Mouse (Mus musculus): ENCODE results near the gene 2900026A02Rik. TPM values are rescaled to one million over a fixed set of nuclear protein-coding genes. Genes with fewer than 3 reads are reported as not detected.

2900026A02Rik gene
- total and polyA plus RNA-seq, 3 experiments = not detected

DNA sequence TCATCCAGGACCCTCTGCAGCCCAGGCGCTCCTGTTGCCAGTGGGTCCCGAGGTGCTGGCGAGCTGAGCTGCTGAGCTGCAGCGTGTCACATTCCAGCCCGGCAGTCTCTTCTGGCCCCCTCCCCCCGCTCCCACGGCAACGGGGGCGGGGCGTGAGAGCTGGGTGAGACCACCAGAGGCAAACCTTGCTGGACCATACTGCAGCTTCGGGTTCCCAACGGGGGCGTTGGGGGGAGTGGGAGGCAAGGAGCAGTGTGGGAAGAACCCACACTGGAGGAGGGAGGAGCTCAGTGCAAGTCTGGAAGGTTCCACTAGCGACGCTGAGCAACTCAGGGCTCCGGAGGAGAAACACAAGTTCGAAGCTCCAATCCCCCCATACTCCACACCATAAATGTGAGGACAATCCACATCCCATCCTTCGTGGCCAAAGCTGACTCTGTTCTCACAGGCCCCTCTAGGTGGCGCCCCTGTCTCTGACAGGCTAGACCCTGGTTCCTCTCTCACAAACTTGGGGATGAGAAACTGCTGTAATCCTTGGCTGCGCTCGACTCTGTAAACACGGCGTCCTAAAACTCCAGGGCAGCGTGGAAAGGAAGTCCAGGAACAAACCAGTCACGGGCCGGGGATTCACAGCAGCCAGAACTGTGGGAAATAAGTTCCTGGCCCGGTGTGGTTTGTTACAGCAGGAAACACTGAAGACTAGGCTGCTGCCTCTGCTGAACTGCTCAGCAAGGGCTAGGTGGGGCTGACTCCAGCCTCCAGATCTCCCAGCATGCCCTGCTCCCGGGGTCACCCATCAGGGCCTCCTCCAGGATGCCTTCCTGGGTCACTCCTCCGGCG lies 41.0 kb downstream of the 2900026A02Rik start:
- TF ChIP-seq CTCF (IDR thresholded peaks at IDR 0.05 in 2 of 3, conservative IDR thresholded peaks at IDR 0.05 in 1 of 3; ENCODE audit: control insufficient read depth in 1 of 3, insufficient read depth in 1 of 3, low read depth in 2 of 3, low read length in 3 of 3, poor library complexity in 1 of 3, severe bottlenecking in 1 of 3) (peak in 2 of 3 experiments; percentile 11 to 17; a peak in 1 of 6 replicates), ELF1 (IDR thresholded peaks at IDR 0.05; ENCODE audit: low read depth, low read length) (no peak), NELFE (IDR thresholded peaks at IDR 0.05; ENCODE audit: low read depth, low read length) (no peak)
- H3K4me3 ChIP-seq (ENCODE audit: control insufficient read depth in 1 of 2, insufficient read depth in 1 of 2, low read depth in 2 of 2, low read length in 2 of 2) = no peak overlapping the region
- no peak for DNase-seq (ENCODE audit: low read depth, low spot score)
- H3K79me2 ChIP-seq (ENCODE audit: control insufficient read depth, insufficient read depth, low read length, poor library complexity) = no peaks in the 10 kb centered on the region
- H3K27me3 ChIP-seq (ENCODE audit: control insufficient read depth in 1 of 2, insufficient read depth in 2 of 2, low read length in 2 of 2) = no peaks in the 10 kb centered on the region
- H3K36me3 ChIP-seq (ENCODE audit: control insufficient read depth in 1 of 2, insufficient read depth in 2 of 2, low read length in 2 of 2) = no peaks in the 10 kb centered on the region
- H3K27ac ChIP-seq (ENCODE audit: control insufficient read depth, low read depth, low read length) = no peak overlapping the region
- H3K9me3 ChIP-seq (replicated peaks; ENCODE audit: insufficient read depth, low read length) = no peaks in the 10 kb centered on the region
- H3K9ac ChIP-seq (ENCODE audit: control insufficient read depth, low read depth, low read length, poor library complexity, severe bottlenecking) = no peak overlapping the region
- H3K4me1 ChIP-seq (ENCODE audit: control insufficient read depth in 1 of 2, insufficient read depth in 2 of 2, low read length in 2 of 2) = no peaks in the 10 kb centered on the region

GRCm38 (mm10) chr5:113179451-113179842 lies 41.6 kb downstream of the 2900026A02Rik start:
- no peaks in the 10 kb centered on the region for H3K27me3 ChIP-seq (ENCODE audit: control insufficient read depth in 1 of 2, insufficient read depth in 2 of 2, low read length in 2 of 2)
- TF ChIP-seq RAD21 (IDR thresholded peaks at IDR 0.05; ENCODE audit: low read depth, low read length) (no peak), MYC (IDR thresholded peaks at IDR 0.05; ENCODE audit: low read depth, low read length) (no peak), POLR2AphosphoS2 (IDR thresholded peaks at IDR 0.05; ENCODE audit: low read length) (no peak), MAX (IDR thresholded peaks at IDR 0.05; ENCODE audit: low read length) (no peak), ETS1 (IDR thresholded peaks at IDR 0.05; ENCODE audit: low read depth, low read length) (no peak), KAT2A (conservative IDR thresholded peaks at IDR 0.05; ENCODE audit: low read depth, low read length) (no peak), E2F4 (IDR thresholded peaks at IDR 0.05; ENCODE audit: borderline replicate concordance, low read depth, low read length) (no peak)
- no peaks in the 10 kb centered on the region for H3K36me3 ChIP-seq (ENCODE audit: control insufficient read depth in 1 of 2, insufficient read depth in 2 of 2, low read length in 2 of 2)
- H3K27ac ChIP-seq (ENCODE audit: control insufficient read depth, low read depth, low read length) = no peak overlapping the region
- H3K4me3 ChIP-seq (ENCODE audit: control insufficient read depth in 1 of 2, insufficient read depth in 1 of 2, low read depth in 2 of 2, low read length in 2 of 2) = no peak overlapping the region
- H3K79me2 ChIP-seq (ENCODE audit: control insufficient read depth, insufficient read depth, low read length, poor library complexity) = no peaks in the 10 kb centered on the region
- H3K9me3 ChIP-seq (replicated peaks; ENCODE audit: insufficient read depth, low read length) = no peaks in the 10 kb centered on the region
- H3K4me1 ChIP-seq (ENCODE audit: control insufficient read depth in 1 of 2, insufficient read depth in 2 of 2, low read length in 2 of 2) = no peaks in the 10 kb centered on the region
- H3K9ac ChIP-seq (ENCODE audit: control insufficient read depth, low read depth, low read length, poor library complexity, severe bottlenecking) = no peak overlapping the region
- no peak for DNase-seq (ENCODE audit: low read depth, low spot score)

- H3K9ac ChIP-seq (ENCODE audit: control insufficient read depth, low read depth, low read length, poor library complexity, severe bottlenecking) = no peak overlapping the region
- H3K27ac ChIP-seq (ENCODE audit: control insufficient read depth, low read depth, low read length) = no peak overlapping the region
- TF ChIP-seq ELF1 (IDR thresholded peaks at IDR 0.05; ENCODE audit: low read depth, low read length) = no peak
- TF ChIP-seq ZKSCAN1 (IDR thresholded peaks at IDR 0.05; ENCODE audit: low read depth, low read length) = no peak
- TF ChIP-seq NELFE (IDR thresholded peaks at IDR 0.05; ENCODE audit: low read depth, low read length) = no peak
- TF ChIP-seq NRF1 (IDR thresholded peaks at IDR 0.05; ENCODE audit: insufficient read depth, low read depth, low read length, poor library complexity, severe bottlenecking) = no peak
- no peak for TF ChIP-seq POLR2AphosphoS5 (IDR thresholded peaks at IDR 0.05; ENCODE audit: borderline replicate concordance, low read depth, low read length)
- TF ChIP-seq JUND (IDR thresholded peaks at IDR 0.05; ENCODE audit: low read depth, low read length) = no peak
- TF ChIP-seq E2F4 (IDR thresholded peaks at IDR 0.05; ENCODE audit: borderline replicate concordance, low read depth, low read length) = no peak
- no peak for TF ChIP-seq RAD21 (IDR thresholded peaks at IDR 0.05; ENCODE audit: low read depth, low read length)
- TF ChIP-seq USF1 (IDR thresholded peaks at IDR 0.05; ENCODE audit: low read depth, low read length) = no peak
- TF ChIP-seq MAZ (IDR thresholded peaks at IDR 0.05; ENCODE audit: low read depth, low read length) = no peak
- H3K79me2 ChIP-seq (ENCODE audit: control insufficient read depth, insufficient read depth, low read length, poor library complexity) = no peaks in the 10 kb centered on the region
- no peak overlapping the region for H3K4me3 ChIP-seq (ENCODE audit: control insufficient read depth in 1 of 2, insufficient read depth in 1 of 2, low read depth in 2 of 2, low read length in 2 of 2)
- DNase-seq (ENCODE audit: low read depth, low spot score) = no peak
- no peaks in the 10 kb centered on the region for H3K4me1 ChIP-seq (ENCODE audit: control insufficient read depth in 1 of 2, insufficient read depth in 2 of 2, low read length in 2 of 2)
- no peaks in the 10 kb centered on the region for H3K9me3 ChIP-seq (replicated peaks; ENCODE audit: insufficient read depth, low read length)
- no peaks in the 10 kb centered on the region for H3K27me3 ChIP-seq (ENCODE audit: control insufficient read depth in 1 of 2, insufficient read depth in 2 of 2, low read length in 2 of 2)
- H3K36me3 ChIP-seq (ENCODE audit: control insufficient read depth in 1 of 2, insufficient read depth in 2 of 2, low read length in 2 of 2) = no peaks in the 10 kb centered on the region
Observed at GRCm38 (mm10) chr5:113175976-113176375, 45.1 kb downstream of the 2900026A02Rik start.
